Mouse (Mus musculus): Measurements from ENCODE around the gene Gosr1.

DNA sequence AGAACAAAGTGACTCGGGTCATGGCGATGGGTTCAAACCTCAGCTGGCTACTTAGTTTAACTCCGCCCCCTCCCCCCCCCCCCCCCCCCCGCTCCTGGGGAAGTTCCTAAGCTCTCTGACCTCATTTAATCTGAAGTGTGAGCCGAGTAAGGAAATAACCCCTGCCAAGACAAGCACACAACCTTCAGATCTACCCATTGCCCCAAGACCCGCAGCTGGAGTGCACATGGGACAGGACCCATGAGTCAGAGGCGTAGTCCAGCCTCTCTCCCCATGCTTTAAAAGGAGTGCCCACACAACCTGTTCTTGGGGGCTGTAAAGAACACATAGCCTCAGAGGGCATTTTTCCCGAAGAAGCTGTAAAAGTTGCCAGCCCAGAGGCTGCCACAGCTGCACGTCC, 63.8 kb downstream of the Gosr1 start:
- no peak for TF ChIP-seq POLR2A (IDR thresholded peaks at IDR 0.05; ENCODE audit: insufficient read depth, low read depth, low read length)
- TF ChIP-seq CTCF (IDR thresholded peaks at IDR 0.05): no peak

Data from heart, adult 2 months (tissue).